Mouse (Mus musculus): ENCODE data around the gene Dcun1d2. TPM values are rescaled to one million over a fixed set of nuclear protein-coding genes. Genes with fewer than 3 reads are reported as not detected.
A peak's percentile ranks its signal among the peaks of the same experiment; 100 is the strongest.
"Not testable (repeated sequence)": the region's sequence is repeated elsewhere in the genome, so short reads cannot be mapped to it uniquely, and the experiment has no call there.

The Dcun1d2 gene
- polyA plus RNA-seq (2012; rRNA removed): 7.0 and 8.7 TPM in 2 replicates

DNA sequence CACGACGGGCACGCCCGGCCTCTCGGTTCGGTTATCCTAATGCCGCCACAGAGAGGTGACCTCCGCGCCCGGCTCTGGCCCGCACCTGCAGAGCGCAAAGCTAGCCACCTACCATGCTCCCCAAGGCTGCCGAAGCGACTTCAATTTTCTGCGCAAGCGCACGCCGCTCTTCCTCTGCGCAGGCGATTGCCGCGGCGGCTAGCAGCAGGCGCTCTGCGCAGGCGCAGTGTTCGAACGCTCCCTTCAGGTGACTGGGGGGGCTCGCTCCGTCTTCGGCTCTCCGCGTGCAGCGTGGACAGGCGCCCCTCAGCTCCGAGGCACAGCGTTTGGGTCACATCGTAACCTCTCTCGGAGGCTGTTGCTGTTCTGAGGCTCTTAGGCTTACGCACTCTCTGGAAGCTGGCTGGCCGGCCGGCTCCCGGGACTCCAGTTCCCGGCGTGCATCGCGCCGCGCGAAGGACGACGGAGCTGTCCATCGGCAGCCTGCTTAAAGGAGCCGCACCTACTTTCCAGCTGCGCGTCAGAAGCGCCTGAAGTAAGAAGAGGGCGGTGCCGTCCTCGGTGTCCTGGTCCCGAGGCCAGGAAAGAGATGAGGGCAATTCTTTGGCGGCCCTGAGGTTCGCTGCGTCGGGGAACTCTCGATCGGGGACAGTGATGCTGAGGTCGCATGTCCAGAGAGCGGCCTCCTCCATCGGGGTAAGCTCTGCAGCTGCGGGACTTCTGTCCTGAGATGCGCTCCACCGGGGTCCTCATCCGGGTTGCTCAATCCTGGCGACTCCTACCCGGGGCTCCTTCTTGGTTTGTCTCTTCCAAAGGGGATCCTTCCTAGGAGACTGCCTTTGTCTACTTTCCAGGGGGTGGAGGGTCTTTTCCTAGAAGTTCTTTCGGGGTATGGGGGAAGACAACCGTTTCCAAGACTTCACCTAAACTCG lies at the start of gene Dcun1d2, which contains the start of gene Tmco3:
Gene Dcun1d2 (minus strand): TSS at position 440 of the 932 bp plus-strand sequence.
Gene Tmco3 (plus strand): TSS at position 499 of the 932 bp plus-strand sequence.
- peak within 1 kb of the TSS; percentile 97 for H3K27ac ChIP-seq (ENCODE audit: insufficient read depth, low read depth, low read length)
- no peaks in the 10 kb centered on the region for H3K27me3 ChIP-seq (ENCODE audit: control insufficient read depth, insufficient read depth, low read length)
- peaks cover 5% of the 10 kb centered on the region for H3K36me3 ChIP-seq (ENCODE audit: control insufficient read depth, insufficient read depth, low read length)
- peaks cover 3% of the 10 kb centered on the region; the same call in 1 of the 2 replicates for H3K4me1 ChIP-seq (ENCODE audit: control insufficient read depth, insufficient read depth, insufficient read length, low read length)
- TF ChIP-seq CTCF (IDR thresholded peaks at IDR 0.05; ENCODE audit: extremely low read depth, insufficient read length, insufficient replicate concordance, low read depth, low read length) (no peak), POLR2A (IDR thresholded peaks at IDR 0.05; ENCODE audit: low read depth, low read length) (peak; percentile 65)
- under 1% methylated on average over 79 of the region's 79 CpGs for WGBS
- H3K4me3 ChIP-seq (ENCODE audit: low read depth, low read length): peak within 1 kb of the TSS; percentile 73

DNA sequence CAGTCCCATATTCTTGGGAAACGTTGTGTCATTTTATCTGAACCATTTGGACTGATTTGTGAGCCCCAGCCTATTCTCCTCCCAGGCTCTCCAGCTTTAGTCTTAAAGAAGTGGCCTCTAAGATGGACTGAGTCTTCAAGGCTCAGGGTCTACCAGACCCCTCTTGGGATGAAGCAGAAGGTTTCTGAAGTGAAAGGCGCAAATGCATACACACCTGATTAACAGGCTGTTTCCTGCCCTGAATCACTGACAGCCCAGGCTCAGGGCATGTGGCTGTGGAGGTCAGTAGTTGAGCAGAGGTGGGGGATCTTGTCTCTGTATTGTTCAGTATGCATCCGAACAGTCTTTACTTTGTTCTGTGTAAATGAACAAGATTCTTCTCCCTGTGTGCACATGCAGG lies 49.7 kb upstream of the Dcun1d2 start:
- TF ChIP-seq POLR2A (IDR thresholded peaks at IDR 0.05; ENCODE audit: low read depth, low read length) (no peak), CTCF (IDR thresholded peaks at IDR 0.05; ENCODE audit: extremely low read depth, insufficient read length, insufficient replicate concordance, low read depth, low read length) (no peak)
- Histone ChIP-seq H3K36me3 (ENCODE audit: control insufficient read depth, insufficient read depth, low read length) (peaks cover 4% of the 10 kb centered on the region; the same call in 1 of the 2 replicates), H3K4me3 (ENCODE audit: low read depth, low read length) (no peak overlapping the region), H3K27ac (ENCODE audit: insufficient read depth, low read depth, low read length) (no peak overlapping the region), H3K4me1 (ENCODE audit: control insufficient read depth, insufficient read depth, insufficient read length, low read length) (peaks cover 6% of the 10 kb centered on the region; the same call in 1 of the 2 replicates), H3K27me3 (ENCODE audit: control insufficient read depth, insufficient read depth, low read length) (no peaks in the 10 kb centered on the region)
- 63% methylated on average over 3 of the region's 3 CpGs for WGBS

DNA sequence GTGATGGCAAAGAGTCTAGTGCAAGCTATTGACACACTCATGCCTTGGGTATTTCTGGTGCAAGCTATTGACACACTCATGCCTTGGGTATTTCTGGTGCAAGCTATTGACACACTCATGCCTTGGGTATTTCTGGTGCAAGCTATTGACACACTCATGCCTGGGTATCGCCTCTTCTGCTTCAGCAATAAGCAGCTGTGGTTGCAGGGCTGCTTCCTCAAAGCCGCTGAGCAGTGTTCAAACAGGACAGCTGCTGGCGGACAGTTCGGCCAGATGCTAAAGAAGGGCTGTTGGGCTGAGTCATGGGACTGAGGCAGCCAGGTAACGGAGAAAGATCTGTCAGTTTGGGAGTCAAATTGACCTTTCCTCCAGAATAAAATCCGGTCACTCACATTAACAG lies 49.3 kb upstream of the Dcun1d2 start:
- H3K4me3 ChIP-seq (ENCODE audit: low read depth, low read length); H3K27ac ChIP-seq (ENCODE audit: insufficient read depth, low read depth, low read length); H3K4me1 ChIP-seq (ENCODE audit: control insufficient read depth, insufficient read depth, insufficient read length, low read length); H3K27me3 ChIP-seq (ENCODE audit: control insufficient read depth, insufficient read depth, low read length); H3K36me3 ChIP-seq (ENCODE audit: control insufficient read depth, insufficient read depth, low read length): not testable (repeated sequence)
- WGBS: 57% methylated on average over 6 of the region's 6 CpGs

DNA sequence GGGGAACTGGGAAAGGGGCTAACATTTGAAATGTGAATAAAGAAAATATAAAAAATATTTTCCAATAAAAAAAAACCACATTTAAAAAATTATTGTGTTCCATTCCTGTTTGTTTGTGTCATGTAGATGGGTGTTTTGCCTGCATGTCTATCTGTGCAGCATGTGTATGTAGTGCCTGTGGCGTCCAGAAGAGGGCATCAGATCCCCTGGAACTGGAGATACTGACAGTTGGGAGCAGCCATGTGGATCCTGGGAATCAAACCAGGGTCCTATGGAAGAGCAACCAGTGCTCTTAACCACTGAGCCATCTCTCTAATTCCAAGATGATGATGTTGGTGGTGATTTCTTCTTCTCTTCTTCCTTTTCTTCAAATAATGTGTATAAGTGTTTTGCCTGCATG lies 46.7 kb upstream of the Dcun1d2 start:
- no peak overlapping the region for H3K4me3 ChIP-seq (ENCODE audit: low read depth, low read length)
- 52% methylated on average over 1 of the region's 1 CpGs for WGBS
- no peaks in the 10 kb centered on the region for H3K27me3 ChIP-seq (ENCODE audit: control insufficient read depth, insufficient read depth, low read length)
- H3K27ac ChIP-seq (ENCODE audit: insufficient read depth, low read depth, low read length): no peak overlapping the region
- TF ChIP-seq CTCF (IDR thresholded peaks at IDR 0.05; ENCODE audit: extremely low read depth, insufficient read length, insufficient replicate concordance, low read depth, low read length): no peak
- no peak for TF ChIP-seq POLR2A (IDR thresholded peaks at IDR 0.05; ENCODE audit: low read depth, low read length)
- peaks cover 3% of the 10 kb centered on the region; the same call in 1 of the 2 replicates for H3K4me1 ChIP-seq (ENCODE audit: control insufficient read depth, insufficient read depth, insufficient read length, low read length)
- no peaks in the 10 kb centered on the region for H3K36me3 ChIP-seq (ENCODE audit: control insufficient read depth, insufficient read depth, low read length)

DNA sequence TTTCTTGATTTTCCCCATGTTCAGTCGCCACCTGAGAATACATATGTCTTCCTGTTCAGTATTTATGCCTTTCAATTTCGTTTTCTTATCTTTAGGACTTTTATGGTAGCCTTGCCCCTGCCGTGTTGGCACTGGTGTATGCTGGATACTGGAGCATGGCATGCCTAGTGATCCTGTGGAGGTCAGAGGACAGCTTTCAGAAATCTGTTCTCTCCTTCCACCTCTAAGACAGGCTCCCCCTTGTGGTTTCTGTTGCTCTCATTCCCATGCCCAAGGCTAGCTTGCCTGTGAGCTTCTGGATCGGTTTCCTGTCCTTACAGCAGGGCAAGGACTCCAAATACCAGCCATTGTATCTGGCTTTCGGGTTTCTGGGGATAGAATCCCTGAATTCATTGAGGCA lies 38.7 kb upstream of the Dcun1d2 start:
- H3K4me3 ChIP-seq (ENCODE audit: low read depth, low read length): no peak overlapping the region
- peak overlapping the region; percentile 81 for H3K27ac ChIP-seq (ENCODE audit: insufficient read depth, low read depth, low read length)
- H3K4me1 ChIP-seq (ENCODE audit: control insufficient read depth, insufficient read depth, insufficient read length, low read length): peaks cover 6% of the 10 kb centered on the region; the same call in 1 of the 2 replicates
- H3K27me3 ChIP-seq (ENCODE audit: control insufficient read depth, insufficient read depth, low read length): no peaks in the 10 kb centered on the region
- H3K36me3 ChIP-seq (ENCODE audit: control insufficient read depth, insufficient read depth, low read length): peaks cover 2% of the 10 kb centered on the region
- WGBS: 13% methylated on average over 5 of the region's 5 CpGs
- TF ChIP-seq CTCF (IDR thresholded peaks at IDR 0.05; ENCODE audit: extremely low read depth, insufficient read length, insufficient replicate concordance, low read depth, low read length) (peak; percentile 63; the same call in 1 of the 2 replicates), POLR2A (IDR thresholded peaks at IDR 0.05; ENCODE audit: low read depth, low read length) (no peak)

DNA sequence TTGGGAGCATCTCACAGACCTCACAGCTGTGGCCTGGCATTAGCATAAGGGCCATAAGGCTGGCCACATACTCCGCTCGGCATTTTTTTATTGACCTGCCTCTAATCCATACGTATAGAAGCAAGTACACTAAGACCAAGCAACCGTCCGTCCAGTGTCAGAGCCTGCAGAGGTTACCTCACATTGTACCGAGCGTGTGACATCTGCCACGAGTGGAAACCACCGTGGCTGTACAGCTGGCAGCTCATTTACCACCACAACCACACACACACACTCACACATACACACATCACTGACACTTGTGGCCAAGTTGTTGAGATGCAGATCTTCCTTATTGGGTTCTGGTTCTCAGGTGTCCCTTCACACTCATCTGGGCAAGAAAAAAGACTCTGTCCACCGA lies 28.7 kb upstream of the Dcun1d2 start:
- Histone ChIP-seq H3K36me3 (ENCODE audit: control insufficient read depth, insufficient read depth, low read length) (peaks cover 9% of the 10 kb centered on the region), H3K4me3 (ENCODE audit: low read depth, low read length) (no peak overlapping the region), H3K27ac (ENCODE audit: insufficient read depth, low read depth, low read length) (no peak overlapping the region), H3K4me1 (ENCODE audit: control insufficient read depth, insufficient read depth, insufficient read length, low read length) (no peaks in the 10 kb centered on the region), H3K27me3 (ENCODE audit: control insufficient read depth, insufficient read depth, low read length) (no peaks in the 10 kb centered on the region)
- TF ChIP-seq POLR2A (IDR thresholded peaks at IDR 0.05; ENCODE audit: low read depth, low read length): no peak
- no peak for TF ChIP-seq CTCF (IDR thresholded peaks at IDR 0.05; ENCODE audit: extremely low read depth, insufficient read length, insufficient replicate concordance, low read depth, low read length)
- WGBS: 93% methylated on average over 10 of the region's 10 CpGs

DNA sequence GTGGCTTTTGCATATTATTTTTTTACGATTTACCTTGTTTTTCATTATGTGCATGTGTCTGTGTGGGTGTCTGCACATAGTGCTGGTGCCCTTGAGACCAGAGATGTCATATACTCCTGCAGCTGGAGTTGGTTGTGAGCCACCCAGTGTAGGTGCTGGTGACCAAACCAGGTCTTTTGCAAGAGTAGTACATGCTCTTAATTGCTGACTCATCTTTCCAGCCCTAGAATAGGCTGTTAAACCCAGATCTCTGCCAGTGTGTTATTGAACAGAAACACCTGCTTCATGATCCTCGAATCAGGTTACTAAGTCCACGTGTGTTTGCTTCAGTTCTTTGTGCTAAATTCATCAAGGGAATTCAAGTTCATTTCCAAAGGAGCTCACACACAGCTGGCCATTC lies 27.0 kb upstream of the Dcun1d2 start:
- H3K4me1 ChIP-seq (ENCODE audit: control insufficient read depth, insufficient read depth, insufficient read length, low read length): no peaks in the 10 kb centered on the region
- TF ChIP-seq CTCF (IDR thresholded peaks at IDR 0.05; ENCODE audit: extremely low read depth, insufficient read length, insufficient replicate concordance, low read depth, low read length) (no peak), POLR2A (IDR thresholded peaks at IDR 0.05; ENCODE audit: low read depth, low read length) (no peak)
- H3K36me3 ChIP-seq (ENCODE audit: control insufficient read depth, insufficient read depth, low read length): peaks cover 12% of the 10 kb centered on the region
- no peaks in the 10 kb centered on the region for H3K27me3 ChIP-seq (ENCODE audit: control insufficient read depth, insufficient read depth, low read length)
- no peak overlapping the region for H3K4me3 ChIP-seq (ENCODE audit: low read depth, low read length)
- WGBS: 45% methylated on average over 3 of the region's 3 CpGs
- no peak overlapping the region for H3K27ac ChIP-seq (ENCODE audit: insufficient read depth, low read depth, low read length)
